Mouse (Mus musculus) MEL (cell line): ENCODE results near the gene Igf1r. TPM values are rescaled to one million over a fixed set of nuclear protein-coding genes. Genes with fewer than 3 reads are reported as not detected.

Experiments used
- DNase-seq: peaks from one replicate; pipeline ENCODE4 v3.0.0; 2011; ENCODE audit warnings: low read depth, low spot score
- H3K27ac ChIP-seq: 2 replicates; pipeline ENCODE4 v1.5.1; 2012; ENCODE audit warnings: low read depth, mild to moderate bottlenecking, control low read depth, low read length, moderate library complexity; ENCODE audit not compliant: control insufficient read depth
- H3K27me3 ChIP-seq, 2 experiments: fragments of 150-350 bp in 1 of 2; sonication (generic) in 1 of 2; 2 replicates each; pipeline ENCODE4 v1.6.1; 2012; ENCODE audit warnings: low read length in 2 of 2, mild to moderate bottlenecking in 2 of 2, improper control_type of control experiment in 1 of 2, moderate library complexity in 1 of 2; ENCODE audit not compliant: insufficient read depth in 2 of 2, control insufficient read depth in 1 of 2
- H3K36me3 ChIP-seq, 2 experiments: 2 replicates each; pipeline ENCODE4 v1.6.1; 2012 to 2014; ENCODE audit warnings: low read length in 2 of 2, improper control_type of control experiment in 1 of 2, inconsistent platforms in 1 of 2, mild to moderate bottlenecking in 1 of 2; ENCODE audit not compliant: insufficient read depth in 2 of 2, control insufficient read depth in 1 of 2
- H3K4me1 ChIP-seq, 2 experiments: fragments of 150-350 bp in 1 of 2; sonication (generic) in 1 of 2; 2 replicates each; pipeline ENCODE4 v1.6.1; 2012; ENCODE audit warnings: low read length in 2 of 2, improper control_type of control experiment in 1 of 2, mild to moderate bottlenecking in 1 of 2; ENCODE audit not compliant: insufficient read depth in 2 of 2, control insufficient read depth in 1 of 2
- H3K4me3 ChIP-seq, 2 experiments: fragments of 150-350 bp in 1 of 2; sonication (generic) in 1 of 2; 2 replicates each; pipeline ENCODE4 v1.5.1; 2012; ENCODE audit warnings: low read depth in 2 of 2, low read length in 2 of 2, mild to moderate bottlenecking in 2 of 2, moderate library complexity in 2 of 2, control low read depth in 1 of 2, improper control_type of control experiment in 1 of 2; ENCODE audit not compliant: control insufficient read depth in 1 of 2, insufficient read depth in 1 of 2
- H3K79me2 ChIP-seq: 2 replicates; pipeline ENCODE4 v1.6.1; 2012; ENCODE audit warnings: mild to moderate bottlenecking, low read length, moderate library complexity; ENCODE audit not compliant: control insufficient read depth, poor library complexity, insufficient read depth
- H3K9ac ChIP-seq: 2 replicates; pipeline ENCODE4 v1.6.1; 2012; ENCODE audit warnings: low read depth, mild to moderate bottlenecking, control low read depth, low read length, moderate library complexity; ENCODE audit not compliant: control insufficient read depth, poor library complexity, severe bottlenecking
- H3K9me3 ChIP-seq: fragments of 150-350 bp; sonication (generic); replicated peaks from 2 replicates; pipeline ENCODE4 v1.6.1; 2012; ENCODE audit warnings: mild to moderate bottlenecking, low read length, improper control_type of control experiment, moderate library complexity; ENCODE audit not compliant: insufficient read depth
- BHLHE40 ChIP-seq: IDR thresholded peaks from 2 replicates; pipeline ENCODE4 v1.6.1; 2012; ENCODE audit warnings: low read depth, mild to moderate bottlenecking, inconsistent platforms, low read length, improper control_type of control experiment, borderline replicate concordance
- CHD1 ChIP-seq: IDR thresholded peaks from 2 replicates; pipeline ENCODE4 v1.6.1; 2012; ENCODE audit warnings: low read depth, mild to moderate bottlenecking, inconsistent platforms, low read length, improper control_type of control experiment
- ELF1 ChIP-seq: IDR thresholded peaks from 2 replicates; pipeline ENCODE4 v1.6.1; 2014; ENCODE audit warnings: low read depth, mild to moderate bottlenecking, inconsistent platforms, low read length, improper control_type of control experiment, moderate library complexity
- ETS1 ChIP-seq: IDR thresholded peaks from 2 replicates; pipeline ENCODE4 v1.6.1; 2012; ENCODE audit warnings: low read depth, mild to moderate bottlenecking, inconsistent platforms, low read length, improper control_type of control experiment, moderate library complexity
- JUND ChIP-seq: IDR thresholded peaks from 2 replicates; pipeline ENCODE4 v1.6.1; 2011; ENCODE audit warnings: low read depth, mild to moderate bottlenecking, improper control_type of control experiment, low read length
- KAT2A ChIP-seq: conservative IDR thresholded peaks from 2 replicates; pipeline ENCODE4 v1.6.1; 2012; ENCODE audit warnings: low read depth, low read length, improper control_type of control experiment, inconsistent platforms
- MAX ChIP-seq: IDR thresholded peaks from 2 replicates; pipeline ENCODE4 v1.6.1; 2011; ENCODE audit warnings: low read length, improper control_type of control experiment
- MAZ ChIP-seq: IDR thresholded peaks from 2 replicates; pipeline ENCODE4 v1.6.1; 2012; ENCODE audit warnings: low read depth, mild to moderate bottlenecking, inconsistent platforms, low read length, improper control_type of control experiment
- MEF2A ChIP-seq: IDR thresholded peaks from 2 replicates; pipeline ENCODE4 v1.6.1; 2014; ENCODE audit warnings: low read depth, mild to moderate bottlenecking, inconsistent platforms, low read length, improper control_type of control experiment; ENCODE audit not compliant: poor library complexity, insufficient replicate concordance, severe bottlenecking; ENCODE audit errors: extremely low read depth
- MYB ChIP-seq: IDR thresholded peaks from 2 replicates; pipeline ENCODE4 v1.6.1; 2011; ENCODE audit warnings: mild to moderate bottlenecking, low read depth, low read length, improper control_type of control experiment
- NELFE ChIP-seq: IDR thresholded peaks from 2 replicates; pipeline ENCODE4 v1.6.1; 2011; ENCODE audit warnings: low read depth, low read length, improper control_type of control experiment
- NRF1 ChIP-seq: IDR thresholded peaks from 2 replicates; pipeline ENCODE4 v1.6.1; 2014; ENCODE audit warnings: low read depth, mild to moderate bottlenecking, inconsistent platforms, low read length, improper control_type of control experiment, moderate library complexity; ENCODE audit not compliant: poor library complexity, insufficient read depth, severe bottlenecking
- POLR2AphosphoS2 ChIP-seq: IDR thresholded peaks from 2 replicates; pipeline ENCODE4 v1.6.1; 2011; ENCODE audit warnings: low read length, improper control_type of control experiment
- POLR2AphosphoS5 ChIP-seq: IDR thresholded peaks from 2 replicates; pipeline ENCODE4 v1.6.1; 2012; ENCODE audit warnings: low read depth, borderline replicate concordance, mild to moderate bottlenecking, inconsistent platforms, low read length, moderate library complexity, mixed read lengths
- SMC3 ChIP-seq: IDR thresholded peaks from 2 replicates; pipeline ENCODE4 v1.6.1; 2011; ENCODE audit warnings: low read depth, low read length, improper control_type of control experiment
- TCF12 ChIP-seq: IDR thresholded peaks from 2 replicates; pipeline ENCODE4 v1.6.1; 2014; ENCODE audit warnings: low read depth, mild to moderate bottlenecking, inconsistent platforms, low read length, improper control_type of control experiment, moderate library complexity
- UBTF ChIP-seq: IDR thresholded peaks from 2 replicates; pipeline ENCODE4 v1.6.1; 2012; ENCODE audit warnings: low read depth, mild to moderate bottlenecking, inconsistent platforms, low read length, improper control_type of control experiment, moderate library complexity, borderline replicate concordance; ENCODE audit not compliant: insufficient read depth
- ZC3H11A ChIP-seq: IDR thresholded peaks from 2 replicates; pipeline ENCODE4 v1.6.1; 2012; ENCODE audit warnings: low read depth, mild to moderate bottlenecking, inconsistent platforms, low read length, improper control_type of control experiment
- ZNF384 ChIP-seq: IDR thresholded peaks from 2 replicates; pipeline ENCODE4 v1.6.1; 2012; ENCODE audit warnings: low read depth, mild to moderate bottlenecking, inconsistent platforms, low read length, improper control_type of control experiment
- polyA plus RNA-seq, 2 experiments: library from polyadenylated mRNA; stranded (reverse) in 1 of 2; unstranded in 1 of 2; fragments of >175 nt in 1 of 2; fragments of >200 nt in 1 of 2; gene quantifications; 2 replicates each; pipeline versions ENCODE4 v1.2.1 to v1.2.4; 2012; ENCODE audit warnings: low replicate concordance in 2 of 2, low read depth in 1 of 2; ENCODE audit not compliant: insufficient read length in 2 of 2, insufficient read depth in 1 of 2, missing spikeins in 1 of 2
- total RNA-seq: library from RNA; depleted of rRNA; stranded (reverse); fragments of 300-350 nt; gene quantifications from 2 replicates; pipeline ENCODE4 v1.2.3, GENCODE M21; 2012

The Igf1r gene
- total and polyA plus RNA-seq, 3 experiments, result 11.8 to 11.9 TPM; not detected in 1

DNA sequence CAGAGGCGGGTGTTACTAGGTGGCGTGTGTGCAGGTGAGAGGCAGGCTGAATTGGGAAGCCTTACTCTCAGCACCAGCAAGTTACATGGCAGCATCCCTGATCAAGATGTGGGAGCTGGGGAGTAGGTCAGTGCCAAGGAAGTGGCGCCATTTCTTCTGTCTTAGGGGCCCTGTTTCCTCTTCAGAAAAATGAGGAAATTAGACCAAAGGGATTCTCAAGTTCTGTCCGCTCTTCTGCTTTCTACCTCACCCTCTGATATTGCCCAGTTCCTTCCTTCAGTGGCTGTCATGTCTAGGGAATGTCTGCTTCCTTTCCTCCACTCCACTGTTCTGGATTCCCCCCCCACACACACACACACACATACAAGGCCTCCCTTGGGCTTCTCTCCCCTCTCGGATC is 48.6 kb downstream of the Igf1r start:
- Histone ChIP-seq H3K36me3 (peaks cover 0 to 8% of the 10 kb centered on the region in 2 experiments), H3K9me3 (no peaks in the 10 kb centered on the region), H3K4me3 (no peak overlapping the region), H3K27ac (no peak overlapping the region), H3K27me3 (no peaks in the 10 kb centered on the region), H3K4me1 (peaks cover 7 to 8% of the 10 kb centered on the region in 2 experiments), H3K79me2 (peaks cover 6% of the 10 kb centered on the region; the same call in 1 of the 2 replicates), H3K9ac (no peak overlapping the region)
- peak; percentile 24 for DNase-seq
- no peak for TF ChIP-seq ZNF384
- TF ChIP-seq BHLHE40, result no peak
- TF ChIP-seq MEF2A, result no peak
- TF ChIP-seq POLR2AphosphoS2, result no peak
- no peak for TF ChIP-seq SMC3
- TF ChIP-seq MYB, result no peak
- no peak for TF ChIP-seq CHD1
- TF ChIP-seq JUND, result no peak
- TF ChIP-seq ZC3H11A, result no peak
- TF ChIP-seq NELFE, result no peak
- TF ChIP-seq POLR2AphosphoS5, result no peak
- no peak for TF ChIP-seq MAX
- no peak for TF ChIP-seq KAT2A
- no peak for TF ChIP-seq TCF12
- no peak for TF ChIP-seq ETS1
- no peak for TF ChIP-seq NRF1

DNA sequence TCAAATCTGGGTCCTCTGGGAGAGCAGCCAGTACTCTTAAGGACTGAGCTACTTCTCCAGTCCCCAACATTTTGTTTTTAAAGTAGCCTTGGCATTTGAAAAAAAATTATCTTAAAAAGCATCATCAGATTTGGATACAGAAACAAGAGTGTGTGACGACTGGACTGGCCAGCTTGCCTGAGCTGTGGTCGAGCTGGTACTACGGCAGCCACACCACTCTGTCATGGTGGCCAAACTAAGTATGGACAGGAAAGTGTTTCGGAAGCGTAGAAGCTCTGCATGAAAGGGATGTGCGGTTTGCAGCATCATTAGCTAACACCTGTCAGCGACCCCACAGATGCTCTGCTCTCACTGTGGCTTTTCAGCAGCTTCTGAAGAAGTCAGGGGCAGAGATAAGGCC is 53.4 kb downstream of the Igf1r start:
- Histone ChIP-seq H3K27me3 (no peaks in the 10 kb centered on the region), H3K4me1 (peaks cover 18 to 21% of the 10 kb centered on the region in 2 experiments), H3K27ac (no peak overlapping the region), H3K9ac (no peak overlapping the region), H3K4me3 (no peak overlapping the region), H3K79me2 (0 out of 2 replicates have a peak, but pooled peaks cover 2% of the 10 kb centered on the region), H3K36me3 (peaks cover 4 to 17% of the 10 kb centered on the region in 2 experiments)
- DNase-seq, result no peak
- no peak for TF ChIP-seq MAZ
- TF ChIP-seq ELF1, result no peak
- no peak for TF ChIP-seq ZC3H11A
- no peak for TF ChIP-seq UBTF
- TF ChIP-seq, all 39 proteins: peak for 0
- no peaks in the 10 kb centered on the region for H3K9me3 ChIP-seq
